Mouse (Mus musculus) stomach, embryonic 16.5 days (tissue): ENCODE measurements around the gene Kcnh6. TPM values are rescaled to one million over a fixed set of nuclear protein-coding genes. Genes with fewer than 3 reads are reported as not detected.

Source experiments
- ATAC-seq: fragments of 200-750 bp; cut with Nextera tagmentation; 2 replicates; pipeline ENCODE4 v1.8.0; 2017; ENCODE audit warnings: moderate number of reproducible peaks, moderate TSS enrichment; ENCODE audit not compliant: insufficient read depth, low FRiP score
- H3K27ac ChIP-seq: fragments of 300-500 bp; sonication (generic); 2 replicates; pipeline ENCODE4 v1.5.1; 2014; ENCODE audit warnings: low read length
- H3K27me3 ChIP-seq: fragments of 300-500 bp; sonication (generic); 2 replicates; pipeline ENCODE4 v1.6.1; 2014; ENCODE audit warnings: low read length, control low read depth, mixed read lengths; ENCODE audit not compliant: control insufficient read depth, insufficient read depth
- H3K36me3 ChIP-seq: fragments of 300-500 bp; sonication (generic); 2 replicates; pipeline ENCODE4 v1.6.1; 2014; ENCODE audit warnings: low read length; ENCODE audit not compliant: control insufficient read depth, insufficient read depth
- H3K4me1 ChIP-seq: fragments of 300-500 bp; sonication (generic); 2 replicates; pipeline ENCODE4 v1.6.1; 2014; ENCODE audit warnings: low read length, control low read depth, mixed read lengths; ENCODE audit not compliant: control insufficient read depth, insufficient read depth
- H3K4me2 ChIP-seq: fragments of 300-500 bp; sonication (generic); 2 replicates; pipeline ENCODE4 v1.6.1; 2014; ENCODE audit warnings: low read depth, low read length, mixed read lengths
- H3K4me3 ChIP-seq: fragments of 300-500 bp; sonication (generic); replicated peaks from 2 replicates; pipeline ENCODE4 v1.5.1; 2014; ENCODE audit warnings: mild to moderate bottlenecking, low read length
- H3K9ac ChIP-seq: fragments of 300-500 bp; sonication (generic); 2 replicates; pipeline ENCODE4 v1.6.1; 2014; ENCODE audit warnings: low read length
- H3K9me3 ChIP-seq: fragments of 300-500 bp; sonication (generic); replicated peaks from 2 replicates; pipeline ENCODE4 v1.6.1; 2016; ENCODE audit warnings: low read length, control low read depth; ENCODE audit not compliant: control insufficient read depth
- WGBS: fragments of 180-500 bp; shearing (Covaris S2); extraction: QIAGEN DNeasy Blood & Tissue Kit; methylation state at CpG from one replicate; pipeline ENCODE4 v1.1.7; 2014; 5-methylcytosine and 5-hydroxymethylcytosine counted together
- polyA plus RNA-seq: library from polyadenylated mRNA; unstranded; fragments of >200 nt; fragmentation: Nextera tagmentation; extraction: Ambion mirVana; gene quantifications from 2 replicates; pipeline ENCODE4 v1.2.1, GENCODE M21; 2015

The Kcnh6 gene
- polyA plus RNA-seq, 1 experiment from 2014 or later, result 0.46 TPM

GRCm38 (mm10) chr11:106001718-106002117 is 6.2 kb upstream of the Kcnh6 start:
- Histone ChIP-seq H3K9me3 (no peaks in the 10 kb centered on the region), H3K36me3 (no peaks in the 10 kb centered on the region), H3K4me3 (no peak overlapping the region), H3K4me1 (no peaks in the 10 kb centered on the region), H3K9ac (no peak overlapping the region), H3K4me2 (no peak overlapping the region), H3K27ac (no peak overlapping the region), H3K27me3 (no peaks in the 10 kb centered on the region)
- WGBS, result 35% methylated on average over 4 of the region's 4 CpGs
- no peak for ATAC-seq

- H3K4me2 ChIP-seq, result no peak overlapping the region
- WGBS, result 70% methylated on average over 1 of the region's 1 CpGs
- no peak for ATAC-seq
- 0 out of 2 replicates have a peak, but pooled peaks cover 3% of the 10 kb centered on the region for H3K27me3 ChIP-seq
- H3K9ac ChIP-seq, result no peak overlapping the region
- no peaks in the 10 kb centered on the region for H3K9me3 ChIP-seq
- no peak overlapping the region for H3K27ac ChIP-seq
- H3K36me3 ChIP-seq, result no peaks in the 10 kb centered on the region
- no peaks in the 10 kb centered on the region for H3K4me1 ChIP-seq
- H3K4me3 ChIP-seq, result no peak overlapping the region
Measured at GRCm38 (mm10) chr11:106004576-106004975, 3.3 kb upstream of the Kcnh6 start.

- Histone ChIP-seq H3K4me2 (no peak overlapping the region), H3K36me3 (no peaks in the 10 kb centered on the region), H3K4me1 (no peaks in the 10 kb centered on the region), H3K4me3 (no peak overlapping the region), H3K27me3 (peaks cover 9% of the 10 kb centered on the region; the same call in 1 of the 2 replicates), H3K27ac (no peak overlapping the region), H3K9me3 (no peaks in the 10 kb centered on the region), H3K9ac (no peak overlapping the region)
- WGBS, result 20% methylated on average over 5 of the region's 5 CpGs
- no peak for ATAC-seq
Measured at GRCm38 (mm10) chr11:106005970-106006369, 2.0 kb upstream of the Kcnh6 start.

- no peaks in the 10 kb centered on the region for H3K9me3 ChIP-seq
- no peak overlapping the region for H3K4me2 ChIP-seq
- H3K4me1 ChIP-seq, result peaks cover 5% of the 10 kb centered on the region; the same call in 1 of the 2 replicates
- no peak overlapping the region for H3K9ac ChIP-seq
- no peak overlapping the region for H3K27ac ChIP-seq
- ATAC-seq, result no peak
- H3K4me3 ChIP-seq, result no peak overlapping the region
- H3K27me3 ChIP-seq, result peaks cover 9% of the 10 kb centered on the region; the same call in 1 of the 2 replicates
- no peaks in the 10 kb centered on the region for H3K36me3 ChIP-seq
- WGBS, result 53% methylated on average over 7 of the region's 7 CpGs
Measured at GRCm38 (mm10) chr11:106012711-106013110, 4.8 kb downstream of the Kcnh6 start.

GRCm38 (mm10) chr11:106013556-106014225 is 5.8 kb downstream of the Kcnh6 start:
- Histone ChIP-seq H3K36me3 (no peaks in the 10 kb centered on the region), H3K4me3 (no peak overlapping the region), H3K9ac (no peak overlapping the region), H3K4me2 (no peak overlapping the region), H3K4me1 (peaks cover 5% of the 10 kb centered on the region; the same call in 1 of the 2 replicates), H3K27ac (no peak overlapping the region), H3K27me3 (peaks cover 8% of the 10 kb centered on the region; the same call in 1 of the 2 replicates), H3K9me3 (no peaks in the 10 kb centered on the region)
- ATAC-seq, result no peak; the same call in 1 of the 2 replicates
- 55% methylated on average over 11 of the region's 11 CpGs for WGBS

- Histone ChIP-seq H3K9ac (no peak overlapping the region), H3K9me3 (no peaks in the 10 kb centered on the region), H3K36me3 (no peaks in the 10 kb centered on the region), H3K27ac (no peak overlapping the region), H3K4me3 (no peak overlapping the region), H3K4me1 (peaks cover 10% of the 10 kb centered on the region; the same call in 1 of the 2 replicates), H3K27me3 (no peaks in the 10 kb centered on the region), H3K4me2 (no peak overlapping the region)
- WGBS, result 65% methylated on average over 5 of the region's 5 CpGs
- ATAC-seq, result no peak
Measured at GRCm38 (mm10) chr11:106016440-106016839, 8.5 kb downstream of the Kcnh6 start.

GRCm38 (mm10) chr11:106020051-106020763 is 12.3 kb downstream of the Kcnh6 start:
- WGBS, result 2% methylated on average over 50 of the region's 50 CpGs
- Histone ChIP-seq H3K4me3 (peak overlapping the region; percentile 18), H3K27me3 (peaks cover 5% of the 10 kb centered on the region; the same call in 1 of the 2 replicates), H3K9me3 (no peaks in the 10 kb centered on the region), H3K4me2 (peak overlapping the region; percentile 46), H3K9ac (0 out of 2 replicates have a peak overlapping the region, but pooled peaks have one; percentile 17), H3K27ac (no peak overlapping the region), H3K4me1 (peaks cover 5% of the 10 kb centered on the region; the same call in 1 of the 2 replicates), H3K36me3 (no peaks in the 10 kb centered on the region)
- ATAC-seq, result no peak

- Histone ChIP-seq H3K4me3 (no peak overlapping the region), H3K4me2 (no peak overlapping the region), H3K9ac (no peak overlapping the region), H3K27ac (no peak overlapping the region), H3K36me3 (no peaks in the 10 kb centered on the region), H3K27me3 (peaks cover 5% of the 10 kb centered on the region; the same call in 1 of the 2 replicates), H3K9me3 (no peaks in the 10 kb centered on the region), H3K4me1 (no peaks in the 10 kb centered on the region)
- 70% methylated on average over 3 of the region's 3 CpGs for WGBS
- ATAC-seq, result no peak
Measured at GRCm38 (mm10) chr11:106025774-106026173, 17.9 kb downstream of the Kcnh6 start.
